Mouse (Mus musculus) kidney, embryonic 14.5 days (tissue): Measurements from ENCODE around the gene Dleu7. TPM values are rescaled to one million over a fixed set of nuclear protein-coding genes. Genes with fewer than 3 reads are reported as not detected.

ENCODE experiments used
- ATAC-seq: fragments of 200-750 bp; cut with Nextera tagmentation; 2 replicates; pipeline ENCODE4 v1.8.0; 2017; ENCODE audit warnings: moderate number of reproducible peaks, mild to moderate bottlenecking, moderate TSS enrichment, moderate library complexity; ENCODE audit not compliant: low FRiP score, low TSS enrichment
- H3K27ac ChIP-seq: fragments of 300-500 bp; sonication (generic); 2 replicates; pipeline ENCODE4 v1.5.1; 2014; ENCODE audit warnings: low read depth, mild to moderate bottlenecking, low read length, moderate library complexity, mixed read lengths
- H3K27me3 ChIP-seq: fragments of 300-500 bp; sonication (generic); 2 replicates; pipeline ENCODE4 v1.6.1; 2014; ENCODE audit warnings: mild to moderate bottlenecking, low read length; ENCODE audit not compliant: control insufficient read depth, insufficient read depth
- H3K36me3 ChIP-seq: fragments of 300-500 bp; sonication (generic); 2 replicates; pipeline ENCODE4 v1.6.1; 2014; ENCODE audit warnings: low read length, mixed read lengths; ENCODE audit not compliant: control insufficient read depth, insufficient read depth
- H3K4me1 ChIP-seq: fragments of 300-500 bp; sonication (generic); 2 replicates; pipeline ENCODE4 v1.6.1; 2014; ENCODE audit warnings: low read length, mixed read lengths; ENCODE audit not compliant: control insufficient read depth, insufficient read depth
- H3K4me2 ChIP-seq: fragments of 300-500 bp; sonication (generic); replicated peaks from 2 replicates; pipeline ENCODE4 v1.6.1; 2014; ENCODE audit warnings: low read depth, mild to moderate bottlenecking, low read length
- H3K4me3 ChIP-seq: fragments of 300-500 bp; sonication (generic); 2 replicates; pipeline ENCODE4 v1.5.1; 2014; ENCODE audit warnings: mild to moderate bottlenecking, low read length
- H3K9ac ChIP-seq: fragments of 300-500 bp; sonication (generic); 2 replicates; pipeline ENCODE4 v1.6.1; 2014; ENCODE audit warnings: low read depth, mild to moderate bottlenecking, low read length, moderate library complexity
- H3K9me3 ChIP-seq: fragments of 300-500 bp; sonication (generic); 2 replicates; pipeline ENCODE4 v1.6.1; 2016; ENCODE audit warnings: low read length; ENCODE audit not compliant: control insufficient read depth
- WGBS: fragments of 180-500 bp; shearing (Covaris S2); extraction: QIAGEN DNeasy Blood & Tissue Kit; methylation state at CpG from one replicate; pipeline ENCODE4 v1.1.7; 2014; 5-methylcytosine and 5-hydroxymethylcytosine counted together
- polyA plus RNA-seq: library from polyadenylated mRNA; unstranded; fragments of >200 nt; fragmentation: Nextera tagmentation; extraction: Ambion mirVana; gene quantifications from 2 replicates; pipeline ENCODE4 v1.2.1, GENCODE M21; 2014

Dleu7 gene
- 4.8 and 5.7 TPM in 2 replicates for polyA plus RNA-seq

DNA sequence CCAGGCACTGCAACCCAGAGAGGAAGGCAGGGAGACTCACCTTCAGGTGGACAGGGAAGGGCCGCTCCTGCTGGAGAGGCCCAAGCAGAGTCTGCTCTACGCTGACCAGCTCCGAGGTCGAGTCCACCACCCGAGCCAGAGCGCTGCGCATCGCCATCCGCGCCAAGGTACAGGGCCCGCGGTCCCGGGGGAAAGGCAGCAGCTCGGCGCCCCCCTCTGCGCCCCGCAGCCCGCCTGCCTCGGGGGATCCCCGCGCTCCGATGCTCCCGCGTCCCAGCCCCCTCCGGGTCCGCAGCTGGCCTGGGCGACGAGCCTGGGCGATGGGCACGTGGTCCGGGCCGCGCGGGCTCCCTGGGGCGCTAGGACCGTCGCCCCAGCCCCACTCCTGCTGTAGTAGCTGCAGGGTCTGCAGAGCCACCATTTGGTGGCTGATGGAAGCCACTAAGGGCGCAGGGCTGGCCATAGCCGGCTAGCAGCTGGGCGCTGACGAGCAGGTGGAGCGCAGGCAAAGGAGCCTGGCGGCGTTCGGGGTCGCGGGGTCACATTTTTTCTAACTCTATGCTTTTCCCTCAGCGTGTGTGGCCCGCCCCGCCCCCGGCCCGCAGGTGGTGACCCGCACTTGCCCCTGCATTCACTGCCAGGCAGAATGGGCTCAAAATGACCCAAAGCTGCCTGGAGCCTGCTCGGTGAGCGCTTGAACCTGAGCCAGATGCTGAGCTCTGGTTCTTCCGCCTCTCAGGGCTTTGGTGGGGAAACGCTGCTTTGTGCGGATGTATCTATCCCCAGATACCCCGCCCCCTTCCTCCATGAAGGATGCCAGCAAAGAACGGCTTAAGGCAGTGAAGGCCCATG lies at the start of gene Dleu7, which contains the start of gene Rnaseh2b:
Dleu7 (minus strand) TSS at position 560 of the 852 bp plus-strand sequence.
Rnaseh2b (plus strand) TSS at position 102 of the 852 bp plus-strand sequence.
- H3K36me3 ChIP-seq = no peaks in the 10 kb centered on the region
- peak; percentile 91 for ATAC-seq
- H3K27ac ChIP-seq = 0 out of 2 replicates have a peak within 1 kb of the TSS, but pooled peaks have one; percentile 24

GRCm38 (mm10) chr14:62341887-62342642 lies 49.2 kb upstream of the Dleu7 start:
- Histone ChIP-seq H3K27me3 (no peaks in the 10 kb centered on the region), H3K4me1 (no peaks in the 10 kb centered on the region), H3K9me3 (no peaks in the 10 kb centered on the region), H3K4me2 (no peak overlapping the region), H3K9ac (no peak overlapping the region), H3K27ac (no peak overlapping the region), H3K36me3 (no peaks in the 10 kb centered on the region), H3K4me3 (no peak overlapping the region)
- ATAC-seq = no peak
- WGBS = 60% methylated on average over 8 of the region's 8 CpGs

More for the DNA sequence above, at the start of gene Dleu7, which contains the start of gene Rnaseh2b:
- WGBS = 1% methylated on average over 56 of the region's 60 CpGs
- peaks cover 4% of the 10 kb centered on the region; the same call in 1 of the 2 replicates for H3K27me3 ChIP-seq
- peaks cover 6% of the 10 kb centered on the region; the same call in 1 of the 2 replicates for H3K4me1 ChIP-seq
- H3K9me3 ChIP-seq = no peaks in the 10 kb centered on the region
- peak within 1 kb of the TSS; percentile 50 for H3K4me3 ChIP-seq
- peak within 1 kb of the TSS; percentile 63 for H3K9ac ChIP-seq
- H3K4me2 ChIP-seq = peak within 1 kb of the TSS; percentile 99

DNA sequence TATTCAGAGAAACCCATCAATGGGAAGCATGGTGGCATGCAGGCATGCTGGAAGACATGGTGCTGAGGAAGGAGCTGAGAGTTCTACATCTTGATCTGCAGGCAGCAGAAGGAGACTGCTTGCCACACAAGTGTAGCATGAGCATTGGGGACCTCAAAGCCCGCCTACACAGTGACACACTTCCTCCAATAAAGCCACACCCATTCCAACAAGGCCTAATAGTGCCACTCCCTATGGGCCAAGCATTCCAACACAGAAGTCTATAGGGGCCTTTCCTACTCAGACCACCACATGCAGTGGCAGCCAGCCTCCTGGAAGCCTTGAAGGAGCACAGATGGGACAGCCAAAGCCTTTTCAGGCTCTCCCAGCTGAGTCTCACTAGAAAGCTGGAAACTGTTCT lies 46.3 kb upstream of the Dleu7 start:
- ATAC-seq = no peak
- Histone ChIP-seq H3K9ac (no peak overlapping the region), H3K4me2 (no peak overlapping the region), H3K36me3 (no peaks in the 10 kb centered on the region), H3K27ac (no peak overlapping the region), H3K4me3 (no peak overlapping the region), H3K27me3 (no peaks in the 10 kb centered on the region), H3K4me1 (no peaks in the 10 kb centered on the region), H3K9me3 (no peaks in the 10 kb centered on the region)
- 100% methylated on average over 1 of the region's 1 CpGs for WGBS

- no peaks in the 10 kb centered on the region for H3K36me3 ChIP-seq
- H3K9ac ChIP-seq = no peak overlapping the region
- ATAC-seq = no peak
- no peak overlapping the region for H3K4me3 ChIP-seq
- 73% methylated on average over 9 of the region's 9 CpGs for WGBS
- H3K9me3 ChIP-seq = no peaks in the 10 kb centered on the region
- H3K4me2 ChIP-seq = no peak overlapping the region
- H3K27ac ChIP-seq = no peak overlapping the region
- peaks cover 12% of the 10 kb centered on the region; the same call in 1 of the 2 replicates for H3K4me1 ChIP-seq
- H3K27me3 ChIP-seq = no peaks in the 10 kb centered on the region
Observed at GRCm38 (mm10) chr14:62333909-62334687, 41.3 kb upstream of the Dleu7 start.

- WGBS = under 1% methylated on average over 61 of the region's 62 CpGs
- Histone ChIP-seq H3K4me1 (peaks cover 12% of the 10 kb centered on the region; the same call in 1 of the 2 replicates), H3K9ac (peak overlapping the region; percentile 84), H3K36me3 (no peaks in the 10 kb centered on the region), H3K27me3 (no peaks in the 10 kb centered on the region), H3K9me3 (no peaks in the 10 kb centered on the region), H3K4me2 (peak overlapping the region; percentile 81), H3K27ac (peak overlapping the region; percentile 84), H3K4me3 (peak overlapping the region; percentile 77)
- ATAC-seq = peak; percentile 85
Observed at GRCm38 (mm10) chr14:62331866-62332619, 39.2 kb upstream of the Dleu7 start.

DNA sequence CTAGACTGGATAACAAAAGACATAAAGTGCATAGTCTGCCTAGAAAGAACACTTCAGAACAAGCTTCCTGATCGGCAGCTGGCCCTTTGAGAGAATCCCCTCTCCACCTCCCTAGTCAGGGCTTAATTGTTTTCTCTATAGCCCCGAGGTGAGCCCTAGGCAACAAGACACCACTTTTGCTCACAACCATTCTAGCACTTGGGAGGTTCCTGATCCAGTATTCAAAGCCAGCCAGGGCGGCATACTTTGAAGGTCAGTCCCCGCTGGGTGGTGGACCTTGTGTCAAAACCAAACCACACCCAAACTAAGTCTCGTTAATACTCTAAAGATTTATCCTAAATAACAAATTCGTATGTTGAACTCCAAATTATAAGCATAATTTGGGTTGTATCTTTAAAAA lies 38.6 kb upstream of the Dleu7 start:
- 18% methylated on average over 6 of the region's 6 CpGs for WGBS
- Histone ChIP-seq H3K36me3 (no peaks in the 10 kb centered on the region), H3K27ac (no peak overlapping the region), H3K4me2 (peak overlapping the region; percentile 81), H3K4me1 (peaks cover 12% of the 10 kb centered on the region; the same call in 1 of the 2 replicates), H3K9ac (peak overlapping the region; percentile 84; the same call in 1 of the 2 replicates), H3K9me3 (no peaks in the 10 kb centered on the region), H3K4me3 (peak overlapping the region; percentile 77), H3K27me3 (no peaks in the 10 kb centered on the region)
- no peak for ATAC-seq

- Histone ChIP-seq H3K9ac (no peak overlapping the region), H3K4me3 (no peak overlapping the region), H3K4me1 (peaks cover 12% of the 10 kb centered on the region; the same call in 1 of the 2 replicates), H3K27me3 (no peaks in the 10 kb centered on the region), H3K27ac (no peak overlapping the region), H3K36me3 (no peaks in the 10 kb centered on the region), H3K9me3 (no peaks in the 10 kb centered on the region), H3K4me2 (no peak overlapping the region)
- ATAC-seq = no peak
- 83% methylated on average over 3 of the region's 3 CpGs for WGBS
Observed at GRCm38 (mm10) chr14:62329631-62330030, 36.8 kb upstream of the Dleu7 start.

- H3K9me3 ChIP-seq = no peaks in the 10 kb centered on the region
- no peak overlapping the region for H3K4me2 ChIP-seq
- no peak overlapping the region for H3K4me3 ChIP-seq
- H3K27me3 ChIP-seq = no peaks in the 10 kb centered on the region
- no peak overlapping the region for H3K27ac ChIP-seq
- H3K36me3 ChIP-seq = no peaks in the 10 kb centered on the region
- WGBS = 55% methylated on average over 6 of the region's 6 CpGs
- no peak overlapping the region for H3K9ac ChIP-seq
- H3K4me1 ChIP-seq = peaks cover 12% of the 10 kb centered on the region; the same call in 1 of the 2 replicates
- no peak for ATAC-seq
Observed at GRCm38 (mm10) chr14:62328606-62329005, 35.8 kb upstream of the Dleu7 start.
